Mouse (Mus musculus) induced T-regulatory cell, adult 2 months (primary cell): ENCODE measurements around the gene Arhgdia.

Source experiments
- DNase-seq: peaks from one replicate; pipeline ENCODE4 v3.0.0-alpha.2; 2012; ENCODE audit warnings: low read depth

Arhgdia gene

GRCm38 (mm10) chr11:120581490-120582267 lies at the start of gene Arhgdia:
Gene Arhgdia, minus strand, starts transcription at chr11:120581624.
- peak; percentile 93 for DNase-seq

GRCm38 (mm10) chr11:120630401-120630871 lies 49.0 kb upstream of the Arhgdia start:
- DNase-seq: peak; percentile 64

- DNase-seq: peak; percentile 61
These were observed 48.5 kb upstream of the Arhgdia start for GRCm38 (mm10) chr11:120629911-120630310.

- DNase-seq: peak; percentile 81
These were observed 47.9 kb upstream of the Arhgdia start for GRCm38 (mm10) chr11:120629341-120629730.

GRCm38 (mm10) chr11:120628601-120629340 lies 47.3 kb upstream of the Arhgdia start:
- no peak for DNase-seq

- DNase-seq: peak; percentile 88
These were observed 46.3 kb upstream of the Arhgdia start for GRCm38 (mm10) chr11:120627468-120628300.

GRCm38 (mm10) chr11:120626785-120627467 lies 45.5 kb upstream of the Arhgdia start:
- peak; percentile 28 for DNase-seq

- peak; percentile 26 for DNase-seq
These were observed 43.8 kb upstream of the Arhgdia start, which contains the start of gene Sirt7 for GRCm38 (mm10) chr11:120625152-120625775. Gene Sirt7, minus strand, starts transcription at chr11:120625240.

GRCm38 (mm10) chr11:120624680-120625111 lies 43.3 kb upstream of the Arhgdia start:
- peak; percentile 93 for DNase-seq

- peak; percentile 83 for DNase-seq
These were observed 42.7 kb upstream of the Arhgdia start for GRCm38 (mm10) chr11:120623961-120624679.

- DNase-seq: no peak
These were observed 41.4 kb upstream of the Arhgdia start for GRCm38 (mm10) chr11:120622805-120623204.

- DNase-seq: no peak
These were observed 38.8 kb upstream of the Arhgdia start for GRCm38 (mm10) chr11:120620195-120620594.

- no peak for DNase-seq
These were observed 37.5 kb upstream of the Arhgdia start for GRCm38 (mm10) chr11:120618619-120619535.

- DNase-seq: peak; percentile 96
These were observed 36.2 kb upstream of the Arhgdia start, which contains the start of gene Pcyt2 for GRCm38 (mm10) chr11:120617519-120618112. Gene Pcyt2, minus strand, starts transcription at chr11:120617936.

- DNase-seq: peak; percentile 29
These were observed 35.3 kb upstream of the Arhgdia start for GRCm38 (mm10) chr11:120616617-120617294.

GRCm38 (mm10) chr11:120615606-120616203 lies 34.3 kb upstream of the Arhgdia start:
- no peak for DNase-seq

GRCm38 (mm10) chr11:120615167-120615566 lies 33.7 kb upstream of the Arhgdia start:
- no peak for DNase-seq

- DNase-seq: no peak
These were observed 32.6 kb upstream of the Arhgdia start for GRCm38 (mm10) chr11:120613976-120614375.
